Mouse (Mus musculus) olfactory bulb, adult 2 months (tissue): ENCODE measurements around the gene Agxt. TPM values are rescaled to one million over a fixed set of nuclear protein-coding genes. Genes with fewer than 3 reads are reported as not detected.

Experiments
- H3K27ac ChIP-seq: fragments of 200-500 bp; 2 replicates; pipeline ENCODE4 v1.5.1; 2012; ENCODE audit warnings: low read depth, low read length; ENCODE audit not compliant: insufficient read depth
- H3K4me1 ChIP-seq: fragments of 200-500 bp; 2 replicates; pipeline ENCODE4 v1.6.1; 2012; ENCODE audit warnings: low read length; ENCODE audit not compliant: control insufficient read depth, insufficient read depth
- H3K4me3 ChIP-seq: fragments of 200-500 bp; 2 replicates; pipeline ENCODE4 v1.5.1; 2012; ENCODE audit warnings: mild to moderate bottlenecking, low read depth, low read length, moderate library complexity; ENCODE audit not compliant: insufficient read depth
- CTCF ChIP-seq: fragments of 200-500 bp; IDR thresholded peaks from 2 replicates; pipeline ENCODE4 v1.5.1; 2012; ENCODE audit warnings: low read depth, mild to moderate bottlenecking, low read length, moderate library complexity; ENCODE audit not compliant: insufficient read depth
- POLR2A ChIP-seq: fragments of 200-500 bp; IDR thresholded peaks from 2 replicates; pipeline ENCODE4 v1.6.1; 2012; ENCODE audit warnings: mild to moderate bottlenecking, low read depth, low read length, moderate library complexity; ENCODE audit not compliant: insufficient read depth
- WGBS: fragments of 180-500 bp; shearing (Covaris S2); methylation state at CpG from one replicate; pipeline ENCODE4 v1.1.7; 2018; 5-methylcytosine and 5-hydroxymethylcytosine counted together
- polyA plus RNA-seq: library from polyadenylated mRNA; stranded (reverse); fragments of >200 nt; gene quantifications from 2 replicates; pipeline ENCODE4 v1.2.4, GENCODE M21; 2012; ENCODE audit warnings: low replicate concordance; ENCODE audit not compliant: missing spikeins, insufficient read depth, insufficient read length

Gene Agxt
- polyA plus RNA-seq, 1 experiment, result not detected

- no peak for TF ChIP-seq POLR2A
- TF ChIP-seq CTCF, result no peak
- H3K4me1 ChIP-seq, result no peaks in the 10 kb centered on the region
- 85% methylated on average over 8 of the region's 8 CpGs for WGBS
- no peak within 1 kb of the TSS for H3K4me3 ChIP-seq
- H3K27ac ChIP-seq, result no peak within 1 kb of the TSS
Observed at GRCm38 (mm10) chr1:93160501-93161133, 25.6 kb downstream of the Agxt start, which contains the start of gene 2310007B03Rik. TSS of gene 2310007B03Rik (minus strand) at chr1:93160948.

GRCm38 (mm10) chr1:93161350-93161749, 26.3 kb downstream of the Agxt start:
- no peaks in the 10 kb centered on the region for H3K4me1 ChIP-seq
- H3K4me3 ChIP-seq, result no peak overlapping the region
- H3K27ac ChIP-seq, result no peak overlapping the region
- WGBS, result 82% methylated on average over 8 of the region's 8 CpGs
- no peak for TF ChIP-seq POLR2A
- no peak for TF ChIP-seq CTCF

GRCm38 (mm10) chr1:93161921-93162320, 26.9 kb downstream of the Agxt start:
- H3K27ac ChIP-seq, result no peak overlapping the region
- no peaks in the 10 kb centered on the region for H3K4me1 ChIP-seq
- 82% methylated on average over 10 of the region's 10 CpGs for WGBS
- H3K4me3 ChIP-seq, result no peak overlapping the region
- TF ChIP-seq CTCF (no peak), POLR2A (no peak)

- Histone ChIP-seq H3K4me1 (no peaks in the 10 kb centered on the region), H3K4me3 (no peak overlapping the region), H3K27ac (no peak overlapping the region)
- 84% methylated on average over 7 of the region's 7 CpGs for WGBS
- no peak for TF ChIP-seq POLR2A
- no peak for TF ChIP-seq CTCF
Observed at GRCm38 (mm10) chr1:93162588-93162987, 27.5 kb downstream of the Agxt start.

GRCm38 (mm10) chr1:93165447-93165846, 30.4 kb downstream of the Agxt start:
- H3K27ac ChIP-seq, result no peak overlapping the region
- H3K4me1 ChIP-seq, result 0 out of 2 replicates have a peak, but pooled peaks cover 4% of the 10 kb centered on the region
- WGBS, result 85% methylated on average over 9 of the region's 9 CpGs
- TF ChIP-seq CTCF (no peak), POLR2A (no peak)
- H3K4me3 ChIP-seq, result no peak overlapping the region

- TF ChIP-seq CTCF (no peak), POLR2A (no peak)
- H3K4me3 ChIP-seq, result no peak overlapping the region
- 0 out of 2 replicates have a peak, but pooled peaks cover 4% of the 10 kb centered on the region for H3K4me1 ChIP-seq
- no peak overlapping the region for H3K27ac ChIP-seq
- 92% methylated on average over 11 of the region's 11 CpGs for WGBS
Observed at GRCm38 (mm10) chr1:93166346-93167079, 31.5 kb downstream of the Agxt start.

GRCm38 (mm10) chr1:93168295-93168775, 33.3 kb downstream of the Agxt start, which contains the start of gene Crocc2:
TSS of gene Crocc2 (plus strand) at chr1:93168725.
- no peak within 1 kb of the TSS for H3K4me3 ChIP-seq
- H3K4me1 ChIP-seq, result 0 out of 2 replicates have a peak, but pooled peaks cover 4% of the 10 kb centered on the region
- H3K27ac ChIP-seq, result no peak within 1 kb of the TSS
- no peak for TF ChIP-seq POLR2A
- TF ChIP-seq CTCF, result no peak
- 34% methylated on average over 10 of the region's 10 CpGs for WGBS

- WGBS, result 44% methylated on average over 4 of the region's 4 CpGs
- no peak for TF ChIP-seq CTCF
- no peak for TF ChIP-seq POLR2A
- H3K4me3 ChIP-seq, result no peak overlapping the region
- H3K27ac ChIP-seq, result no peak overlapping the region
- peaks cover 15% of the 10 kb centered on the region for H3K4me1 ChIP-seq
Observed at GRCm38 (mm10) chr1:93173665-93174064, 38.6 kb downstream of the Agxt start.

GRCm38 (mm10) chr1:93174399-93174798, 39.4 kb downstream of the Agxt start:
- Histone ChIP-seq H3K4me3 (no peak overlapping the region), H3K4me1 (peaks cover 15% of the 10 kb centered on the region)

GRCm38 (mm10) chr1:93175849-93176248, 40.8 kb downstream of the Agxt start:
- TF ChIP-seq CTCF (no peak), POLR2A (no peak)
- WGBS, result 51% methylated on average over 6 of the region's 6 CpGs
- H3K4me1 ChIP-seq, result peaks cover 15% of the 10 kb centered on the region
- H3K4me3 ChIP-seq, result no peak overlapping the region
- H3K27ac ChIP-seq, result no peak overlapping the region

More at GRCm38 (mm10) chr1:93174399-93174798, 39.4 kb downstream of the Agxt start:
- WGBS, result 2% methylated on average over 4 of the region's 4 CpGs
- H3K27ac ChIP-seq, result no peak overlapping the region
- TF ChIP-seq CTCF, result peak; percentile 82
- TF ChIP-seq POLR2A, result no peak
